Mouse (Mus musculus) naive thymus-derived CD4-positive, alpha-beta T cell, adult 2 months (primary cell): ENCODE measurements around the gene Rtn4ip1.
A peak's percentile ranks its signal among the peaks of the same experiment; 100 is the strongest.
"Not testable (repeated sequence)": the region's sequence is repeated elsewhere in the genome, so short reads cannot be mapped to it uniquely, and the experiment has no call there.

Source experiments
- DNase-seq: peaks from one replicate; pipeline ENCODE4 v3.0.0-alpha.2; 2011; ENCODE audit warnings: low read depth

Gene Rtn4ip1

GRCm38 (mm10) chr10:43901578-43902194 lies at the start of gene Rtn4ip1, which contains the start of gene Qrsl1:
Rtn4ip1 (plus strand) TSS chr10:43901807.
Qrsl1 (minus strand) TSS chr10:43901745.
- DNase-seq: peak; percentile 94

GRCm38 (mm10) chr10:43851898-43852297 lies 49.7 kb upstream of the Rtn4ip1 start:
- DNase-seq: no peak

GRCm38 (mm10) chr10:43855916-43856315 lies 45.7 kb upstream of the Rtn4ip1 start:
- DNase-seq: no peak

- no peak for DNase-seq
Measured at GRCm38 (mm10) chr10:43856351-43856750, 45.3 kb upstream of the Rtn4ip1 start.

GRCm38 (mm10) chr10:43870752-43871151 lies 30.9 kb upstream of the Rtn4ip1 start:
- peak; percentile 65 for DNase-seq

- DNase-seq: no peak
Measured at GRCm38 (mm10) chr10:43871458-43871857, 30.1 kb upstream of the Rtn4ip1 start.

- DNase-seq: no peak
Measured at GRCm38 (mm10) chr10:43887676-43888075, 13.9 kb upstream of the Rtn4ip1 start.

GRCm38 (mm10) chr10:43888976-43889375 lies 12.6 kb upstream of the Rtn4ip1 start:
- no peak for DNase-seq

GRCm38 (mm10) chr10:43892971-43893370 lies 8.6 kb upstream of the Rtn4ip1 start:
- DNase-seq: no peak

GRCm38 (mm10) chr10:43896065-43896464 lies 5.5 kb upstream of the Rtn4ip1 start:
- DNase-seq: no peak

- no peak for DNase-seq
Measured at GRCm38 (mm10) chr10:43898276-43898675, 3.3 kb upstream of the Rtn4ip1 start.

GRCm38 (mm10) chr10:43900883-43901570 lies 580 bp upstream of the Rtn4ip1 start:
- no peak for DNase-seq

GRCm38 (mm10) chr10:43904569-43904968 lies 3.0 kb downstream of the Rtn4ip1 start:
- no peak for DNase-seq

GRCm38 (mm10) chr10:43910032-43910872 lies 8.6 kb downstream of the Rtn4ip1 start:
- DNase-seq: no peak

- DNase-seq: no peak
Measured at GRCm38 (mm10) chr10:43910873-43911142, 9.2 kb downstream of the Rtn4ip1 start.

GRCm38 (mm10) chr10:43912236-43912635 lies 10.6 kb downstream of the Rtn4ip1 start:
- DNase-seq: no peak

GRCm38 (mm10) chr10:43916181-43916580 lies 14.6 kb downstream of the Rtn4ip1 start:
- no peak for DNase-seq

GRCm38 (mm10) chr10:43916737-43917136 lies 15.1 kb downstream of the Rtn4ip1 start:
- no peak for DNase-seq

- peak; percentile 77 for DNase-seq
Measured at GRCm38 (mm10) chr10:43918696-43919608, 17.3 kb downstream of the Rtn4ip1 start.

GRCm38 (mm10) chr10:43923096-43923495 lies 21.5 kb downstream of the Rtn4ip1 start:
- no peak for DNase-seq

- not testable (repeated sequence) for DNase-seq
Measured at GRCm38 (mm10) chr10:43925776-43926175, 24.2 kb downstream of the Rtn4ip1 start.

GRCm38 (mm10) chr10:43927736-43928135 lies 26.1 kb downstream of the Rtn4ip1 start:
- no peak for DNase-seq
